Mouse (Mus musculus) T-cell, adult 2 months (primary cell): ENCODE results near the gene Neurl4.
"Not testable (repeated sequence)": the region's sequence is repeated elsewhere in the genome, so short reads cannot be mapped to it uniquely, and the experiment has no call there.

ENCODE experiments used
- DNase-seq: peaks from one replicate; pipeline ENCODE4 v3.0.0; 2022; ENCODE audit warnings: low spot score

The Neurl4 gene

DNA sequence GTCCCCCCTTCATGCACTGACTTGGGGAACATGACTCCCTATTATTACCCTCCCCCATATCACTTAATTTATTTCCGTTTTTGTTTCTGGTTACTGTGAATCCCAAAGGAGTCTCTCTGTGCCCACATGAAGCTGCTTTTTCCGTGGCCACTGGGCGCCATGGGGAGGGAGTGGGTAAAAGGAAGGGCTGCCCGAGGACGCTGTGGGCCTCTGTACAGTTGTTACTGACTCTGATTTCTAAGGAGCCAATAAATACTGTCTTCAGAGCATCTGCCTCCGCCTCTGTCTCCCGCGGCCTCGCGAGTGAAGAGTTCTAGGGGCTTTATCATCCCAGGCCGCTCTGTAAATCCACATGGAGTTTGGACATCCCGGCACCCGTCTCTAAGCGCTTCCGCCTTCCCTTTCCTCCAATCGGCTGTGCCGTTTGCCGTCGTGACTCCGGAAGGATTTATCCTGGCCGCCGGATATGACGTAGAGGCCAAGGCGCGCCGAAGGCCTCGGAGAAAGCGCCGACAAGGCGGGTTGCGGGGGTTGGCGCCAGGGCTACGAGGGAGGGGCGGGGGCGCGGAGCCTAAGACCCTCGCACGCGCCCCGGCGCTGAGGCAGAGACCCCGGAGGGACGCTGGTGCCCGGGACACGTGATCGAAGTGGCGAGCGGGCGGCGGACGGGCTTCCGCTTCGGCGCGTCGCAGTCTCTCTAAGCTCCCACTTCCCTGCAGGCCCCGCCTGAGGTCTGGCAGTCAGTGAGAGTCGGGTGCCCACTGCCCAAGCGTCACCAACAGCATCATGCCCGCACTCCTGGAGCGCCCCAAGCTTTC is 12.9 kb downstream of the Neurl4 start, which contains the start of gene Gps2:
Gene Gps2, plus strand, starts transcription at position 335 of the 818 bp plus-strand sequence.
- peak; percentile 90 for DNase-seq

DNA sequence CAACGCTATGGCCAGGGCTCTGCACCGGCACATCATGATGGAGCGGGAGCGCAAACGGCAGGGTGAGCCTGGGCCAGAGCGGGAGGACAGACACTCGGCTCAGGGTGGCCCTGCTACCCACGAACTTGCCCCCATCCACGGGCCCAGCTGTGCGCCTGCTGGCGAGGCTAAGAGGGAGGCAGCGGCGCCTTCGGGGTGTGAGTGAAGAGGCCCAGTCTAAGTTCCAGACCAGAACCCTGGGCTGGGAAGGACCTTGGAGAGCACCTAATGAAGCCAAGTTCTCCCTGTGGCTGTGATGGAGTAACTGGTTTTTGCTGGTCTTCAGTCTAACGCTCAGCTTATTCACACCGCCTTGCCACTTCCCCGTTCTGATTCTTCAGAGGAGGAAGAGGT is 13.5 kb downstream of the Neurl4 start:
- DNase-seq = no peak

DNA sequence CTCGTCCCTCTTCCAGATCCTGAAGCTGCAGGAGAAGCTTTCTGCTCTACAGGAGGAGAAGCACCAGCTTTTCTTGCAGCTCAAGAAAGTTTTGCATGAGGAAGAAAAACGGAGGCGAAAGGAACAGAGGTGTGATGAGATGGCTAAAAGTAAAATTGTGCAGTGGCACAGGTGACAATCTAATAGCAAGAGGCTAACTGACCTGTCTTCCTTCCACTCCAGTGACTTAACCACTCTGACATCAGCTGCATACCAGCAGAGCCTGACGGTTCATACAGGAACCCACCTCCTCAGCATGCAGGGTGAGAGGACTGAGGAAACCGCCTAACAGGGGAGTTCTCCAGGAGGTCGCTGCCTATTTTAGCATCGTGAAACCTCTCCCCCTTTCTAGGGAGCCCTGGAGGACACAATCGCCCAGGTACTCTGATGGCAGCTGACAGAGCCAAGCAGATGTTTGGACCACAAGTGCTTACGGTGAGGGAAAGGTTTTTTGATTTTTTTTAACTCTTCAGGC is 14.1 kb downstream of the Neurl4 start:
- no peak for DNase-seq

DNA sequence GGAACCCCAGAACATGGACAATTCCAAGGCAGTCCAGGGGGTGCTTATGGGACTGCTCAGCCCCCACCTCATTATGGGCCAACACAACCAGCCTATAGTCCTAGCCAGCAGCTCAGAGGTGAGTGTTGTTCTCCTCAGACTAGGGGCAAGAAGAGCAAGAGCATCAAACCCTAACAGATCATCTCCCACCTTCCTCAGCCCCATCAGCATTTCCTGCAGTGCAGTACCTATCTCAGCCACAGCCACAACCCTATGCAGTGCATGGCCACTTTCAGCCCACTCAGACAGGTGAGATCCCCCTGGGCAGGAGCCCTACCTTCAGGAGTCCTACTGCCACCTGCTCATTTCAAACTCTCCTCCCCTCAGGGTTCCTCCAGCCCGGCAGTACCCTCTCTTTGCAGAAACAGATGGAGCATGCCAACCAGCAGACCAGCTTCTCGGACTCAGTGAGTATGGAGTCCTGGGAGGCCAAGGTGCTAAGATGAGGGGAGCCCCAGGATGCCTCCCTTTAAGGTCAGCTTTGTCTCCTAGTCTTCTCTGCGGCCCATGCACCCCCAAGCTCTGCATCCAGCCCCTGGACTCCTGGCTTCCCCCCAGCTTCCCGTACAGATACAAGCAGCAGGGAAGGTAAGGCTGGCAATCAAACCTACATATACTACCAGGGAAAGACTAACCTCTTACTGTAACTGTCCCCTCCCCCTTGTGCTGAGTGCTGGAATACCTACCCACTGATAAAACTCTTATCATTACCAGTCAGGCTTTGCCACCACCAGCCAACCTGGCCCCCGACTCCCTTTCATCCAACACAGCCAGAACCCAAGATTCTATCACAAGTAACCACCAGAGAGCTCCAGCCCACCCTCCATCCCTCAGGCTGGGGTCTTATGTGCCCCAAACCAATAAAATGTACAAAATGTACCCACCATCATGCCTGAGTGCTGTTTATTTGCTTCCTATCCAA is 15.1 kb downstream of the Neurl4 start:
- peak; percentile 18 for DNase-seq

DNA sequence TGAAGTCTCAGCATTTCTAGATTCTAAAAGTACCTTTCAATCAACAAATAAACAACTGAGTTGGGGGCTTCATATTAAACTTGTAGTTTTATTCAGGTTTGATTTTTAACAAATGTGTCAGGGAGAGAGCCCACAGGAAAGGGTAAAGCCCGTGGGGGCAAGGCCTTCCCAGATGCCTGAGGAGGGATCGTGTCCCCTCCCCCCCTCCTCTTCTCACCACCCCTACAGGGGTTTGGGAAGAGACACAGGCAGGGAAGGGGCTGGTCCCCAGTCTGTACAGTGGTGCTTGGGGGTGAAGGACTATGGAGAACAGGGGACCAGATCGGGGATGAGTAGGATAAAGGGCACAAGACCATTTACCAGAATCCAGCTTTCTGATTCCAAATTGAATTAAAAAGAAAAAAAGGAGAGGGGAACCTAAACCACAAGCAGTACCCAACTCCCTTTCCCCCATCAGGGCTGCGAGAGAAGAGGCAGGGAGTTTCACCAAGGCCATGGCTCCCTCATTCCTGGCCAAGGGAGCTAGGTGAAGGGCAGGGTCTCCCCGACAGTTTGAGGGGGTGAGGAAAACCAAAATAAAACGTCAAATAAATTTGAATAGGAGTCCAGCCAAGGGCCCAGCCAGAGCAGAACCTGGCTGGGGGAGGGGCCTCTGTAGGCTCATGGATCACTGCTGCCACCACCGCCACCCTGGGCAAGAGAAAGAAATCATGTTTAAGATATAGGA is 15.9 kb downstream of the Neurl4 start:
- DNase-seq = not testable (repeated sequence)

DNA sequence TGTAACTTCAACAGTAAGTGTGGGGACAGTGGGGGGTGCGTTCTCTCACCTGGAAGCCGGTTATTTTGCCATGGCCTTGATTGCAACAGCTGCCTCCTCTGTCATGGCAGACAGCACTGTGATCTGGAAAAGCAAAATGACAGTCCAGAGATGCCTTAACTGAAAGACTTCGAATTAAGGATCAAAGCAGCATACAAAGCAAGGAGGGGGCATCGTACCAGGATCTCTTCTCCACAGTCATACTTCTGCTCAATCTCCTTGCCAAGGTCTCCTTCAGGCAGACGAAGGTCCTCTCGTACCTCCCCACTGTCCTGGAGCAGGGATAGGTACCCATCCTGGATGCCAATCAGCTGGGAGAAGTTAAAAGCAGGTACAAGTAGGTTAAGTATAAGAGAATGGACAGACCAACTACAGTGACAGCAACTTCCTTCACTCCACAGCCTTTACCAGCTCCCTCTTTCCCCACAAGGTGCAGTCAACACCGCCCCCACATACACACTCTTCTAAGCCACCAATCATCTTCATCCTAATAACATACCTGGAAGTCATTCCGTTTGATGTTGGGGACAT is 16.6 kb downstream of the Neurl4 start:
- DNase-seq = no peak

DNA sequence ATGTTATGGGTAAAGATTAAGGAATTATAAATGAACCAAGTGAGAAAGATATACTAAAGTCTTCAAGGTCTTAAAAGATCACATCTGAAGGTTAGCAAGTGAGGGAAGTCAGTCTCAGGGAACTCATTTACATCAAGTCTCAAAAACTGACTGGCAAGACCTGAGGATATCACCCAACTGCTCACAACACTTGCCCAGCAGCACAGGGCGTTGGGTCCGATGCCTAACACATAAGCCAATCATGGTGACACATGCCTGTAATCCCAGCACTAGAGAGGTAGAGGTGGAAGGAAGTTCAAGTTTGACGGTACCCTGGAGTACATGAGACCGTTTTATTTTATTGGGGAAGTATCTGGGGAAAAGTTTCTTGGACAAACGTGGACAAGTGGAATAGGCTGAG is 17.2 kb downstream of the Neurl4 start:
- no peak for DNase-seq

DNA sequence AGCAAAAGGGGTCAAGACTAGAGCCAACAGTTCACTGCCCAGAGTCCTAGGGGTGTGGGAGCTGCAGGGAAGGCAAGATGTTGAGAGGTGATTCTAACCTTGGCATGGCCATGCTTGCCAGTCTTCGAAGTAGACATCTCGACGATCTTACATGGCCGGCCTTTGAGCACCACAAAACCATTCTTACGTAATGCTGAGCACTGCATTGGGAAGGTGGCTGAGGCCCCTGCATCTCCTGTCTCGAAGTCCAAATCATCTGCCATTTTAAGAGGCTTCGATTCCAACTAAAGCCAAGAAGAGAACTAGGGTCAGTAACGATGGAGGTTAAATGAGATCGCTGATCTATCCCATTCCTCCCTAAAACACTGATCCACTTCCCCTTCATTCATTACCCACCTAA is 18.2 kb downstream of the Neurl4 start:
- DNase-seq = no peak

DNA sequence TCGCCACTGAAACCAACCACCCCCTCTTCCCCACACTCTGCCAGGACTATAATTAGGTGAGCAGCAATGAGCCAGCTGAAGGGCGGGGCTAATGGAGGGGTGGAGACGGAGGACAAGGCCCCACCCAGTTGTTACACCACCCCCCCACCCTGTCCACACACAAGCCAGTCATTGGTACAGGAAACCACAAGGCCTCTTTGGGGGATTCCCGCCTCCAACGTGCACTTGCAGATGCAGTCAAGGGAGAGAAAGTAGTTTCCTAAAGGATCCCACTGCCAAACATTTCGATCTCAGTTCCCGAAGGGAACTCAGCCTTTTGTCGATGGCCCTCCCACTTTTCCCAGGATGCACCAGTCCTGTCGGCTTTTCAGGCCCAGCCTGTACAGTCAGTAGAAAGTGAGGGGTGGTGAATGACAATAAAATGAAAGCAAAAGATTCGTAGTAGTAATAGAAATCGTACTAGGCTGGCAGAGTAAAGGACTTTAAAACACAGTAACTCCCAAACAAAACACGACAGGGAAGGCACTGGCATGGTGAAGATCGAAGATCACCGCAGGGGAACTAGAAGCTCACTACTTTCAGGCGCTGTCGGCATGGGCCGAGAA is 18.9 kb downstream of the Neurl4 start:
- DNase-seq = peak; percentile 82

DNA sequence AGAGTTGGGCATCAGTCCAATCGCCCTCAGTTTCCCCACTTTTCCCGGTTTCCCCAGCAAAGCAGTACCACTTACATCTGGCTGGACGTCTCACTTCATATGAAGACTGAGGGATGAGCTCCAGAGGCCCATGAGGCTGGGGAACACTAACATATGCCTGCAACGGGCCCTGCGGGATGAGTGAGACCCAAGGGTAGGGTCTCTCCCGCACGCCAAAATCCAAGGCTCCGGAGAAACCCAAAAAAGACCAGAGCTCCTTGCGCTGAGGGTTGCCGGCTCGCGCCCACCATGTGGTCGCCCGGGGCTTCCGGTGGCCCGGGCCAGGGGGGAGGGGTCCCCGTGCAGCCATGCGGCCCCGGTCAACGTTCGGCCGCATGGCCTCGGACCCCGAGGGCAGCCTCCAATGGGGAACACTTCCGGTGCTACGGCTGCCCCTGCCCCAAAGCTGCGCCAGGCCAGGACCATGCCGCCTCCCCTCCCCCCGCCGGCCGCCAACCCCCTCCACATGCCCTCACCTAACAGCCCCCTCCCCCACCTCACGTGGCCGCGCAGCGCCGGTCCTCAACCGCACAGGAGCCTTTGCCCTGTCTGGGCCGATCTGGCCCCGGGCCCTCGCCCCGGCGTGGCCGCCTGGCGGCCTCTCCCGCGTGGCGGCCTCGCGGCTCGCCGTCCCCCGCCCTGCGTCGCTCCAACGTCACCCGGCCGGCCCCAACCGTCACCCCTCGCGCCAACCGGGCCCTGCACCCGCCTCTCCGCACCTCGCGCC is 19.6 kb downstream of the Neurl4 start:
- peak; percentile 15 for DNase-seq

DNA sequence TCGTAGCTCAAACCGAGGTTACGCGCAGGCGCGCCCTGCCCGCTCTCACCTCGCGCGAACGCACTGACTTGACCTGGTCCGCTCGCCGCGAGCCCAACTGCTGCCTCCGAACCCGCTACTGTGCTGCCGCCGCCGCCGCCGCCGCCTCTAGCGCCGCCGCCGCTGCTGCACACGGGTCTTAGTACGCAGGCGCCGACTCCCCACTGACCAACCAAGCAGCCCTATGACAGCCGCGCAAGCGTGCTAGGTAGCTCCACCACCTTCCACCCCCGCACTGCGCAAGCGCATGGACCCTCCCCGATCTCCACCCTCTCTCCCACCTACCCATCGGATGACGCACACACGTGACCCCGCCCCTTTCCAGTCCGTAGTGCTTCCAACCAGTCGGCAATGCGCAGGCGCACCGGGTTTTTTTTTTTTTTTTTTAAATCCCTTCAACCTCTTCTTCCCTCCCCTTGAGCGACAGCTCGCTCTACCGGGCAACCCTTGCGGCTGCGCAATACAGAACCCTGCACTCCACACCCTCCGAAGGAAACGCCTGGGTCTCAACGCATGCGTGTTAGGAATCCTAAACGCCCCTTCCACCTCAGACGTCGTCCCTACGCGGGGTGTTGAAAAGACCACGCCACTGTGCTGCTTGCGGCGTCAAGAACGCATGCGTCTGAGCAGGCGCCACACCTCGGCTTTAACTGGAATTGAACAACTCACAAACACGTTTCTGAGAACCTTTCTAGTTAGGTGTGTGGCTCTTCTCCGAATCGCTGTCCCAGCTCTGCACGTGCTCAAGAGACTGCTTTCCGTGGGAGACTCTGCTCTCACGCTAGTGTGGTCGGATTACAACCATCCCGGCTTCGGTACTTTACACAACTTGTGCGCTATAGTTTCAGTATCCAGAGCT is 20.5 kb downstream of the Neurl4 start, which contains the start of gene Eif5a:
Gene Eif5a, minus strand, starts transcription at position 845 of the 898 bp plus-strand sequence.
- DNase-seq = peak; percentile 100

DNA sequence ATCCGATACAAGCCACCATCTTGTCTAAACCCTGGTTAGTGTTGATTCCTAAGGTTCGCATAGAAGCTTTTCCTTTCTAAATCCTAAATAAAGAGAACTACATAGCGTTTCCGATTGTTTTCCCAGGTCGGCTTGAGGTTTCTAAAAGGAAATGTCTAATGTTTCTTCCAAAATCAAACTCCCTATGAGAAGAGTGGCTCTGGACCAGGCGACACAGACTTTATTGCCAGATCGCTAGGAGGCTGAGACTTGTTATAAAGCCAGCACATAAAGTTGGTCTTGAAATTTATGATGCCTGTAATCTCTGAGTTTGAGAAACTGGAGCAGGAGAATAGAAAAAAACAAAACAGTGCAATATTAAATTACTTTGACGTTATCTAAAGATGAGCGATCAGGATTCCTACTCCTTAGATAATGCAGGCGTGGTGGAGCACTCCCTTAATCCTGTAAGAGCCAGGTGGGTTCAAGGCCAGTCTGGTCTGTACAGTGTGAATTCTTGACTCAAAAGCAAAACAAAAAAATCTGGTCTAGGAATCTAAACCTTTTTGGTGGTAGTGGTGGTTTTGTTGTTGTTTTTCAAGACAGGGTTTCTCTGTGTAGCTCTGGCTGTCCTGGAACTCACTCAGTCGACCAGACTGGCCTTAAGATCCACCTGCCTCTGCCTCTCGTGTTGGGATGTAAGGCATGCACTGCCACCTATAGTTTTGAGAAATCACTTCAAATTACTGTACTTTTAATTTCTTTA is 21.3 kb downstream of the Neurl4 start:
- no peak for DNase-seq

DNA sequence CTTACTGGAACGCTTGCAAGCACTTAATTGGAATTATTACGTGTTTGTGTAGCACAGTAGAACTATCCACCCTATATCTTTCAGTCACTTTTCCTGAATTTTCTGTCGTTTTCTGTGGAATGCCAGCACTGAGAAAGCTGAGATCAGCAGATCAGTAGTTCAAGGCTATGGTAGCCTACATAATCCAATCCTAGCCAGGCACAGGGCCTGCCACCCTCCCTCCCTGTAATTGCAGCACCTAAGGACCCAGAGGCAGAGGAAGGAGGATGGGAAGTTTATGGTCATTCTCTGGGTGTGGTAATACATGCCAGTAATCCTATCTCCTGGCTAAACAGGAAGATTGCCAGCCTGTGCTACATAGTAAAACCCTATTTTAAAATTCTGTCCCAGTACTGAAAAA is 21.9 kb downstream of the Neurl4 start:
- DNase-seq = no peak

DNA sequence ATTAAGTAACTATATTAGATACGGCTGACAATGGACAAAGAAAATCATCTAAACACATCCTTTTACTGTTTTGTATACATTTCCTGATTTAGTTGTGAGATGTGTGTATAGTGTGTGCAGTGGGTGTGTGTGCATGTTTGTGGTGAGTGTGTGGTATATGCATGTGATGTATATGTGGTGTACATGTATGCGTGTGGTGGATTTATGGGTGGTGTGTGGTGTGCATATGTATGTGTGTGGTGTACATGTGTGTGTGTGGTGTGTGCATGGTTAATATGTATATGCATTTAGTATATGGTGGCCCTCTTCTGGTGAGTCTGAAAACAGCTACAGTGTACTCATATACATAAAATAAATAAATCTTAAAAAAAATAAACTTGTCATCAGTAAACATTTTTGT is 26.6 kb downstream of the Neurl4 start:
- no peak for DNase-seq

DNA sequence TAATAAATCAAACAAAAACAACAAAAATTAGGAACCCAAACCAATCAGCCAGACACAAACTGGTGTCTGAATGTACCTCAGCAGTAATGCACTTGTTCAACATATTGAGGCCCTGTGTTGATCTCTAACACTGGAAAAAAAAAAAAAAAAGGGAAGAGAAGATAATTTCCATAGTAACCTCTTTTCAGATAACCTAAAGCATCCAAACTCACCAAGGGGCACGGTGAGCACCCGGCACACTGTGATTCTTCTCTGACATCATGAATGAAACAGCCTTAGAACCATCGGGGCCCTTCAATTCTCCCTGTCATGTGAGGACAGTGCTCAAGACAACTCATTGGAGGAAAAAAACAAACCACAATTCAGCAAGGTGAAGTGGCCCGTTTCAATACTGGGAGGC is 28.8 kb downstream of the Neurl4 start:
- DNase-seq = no peak

DNA sequence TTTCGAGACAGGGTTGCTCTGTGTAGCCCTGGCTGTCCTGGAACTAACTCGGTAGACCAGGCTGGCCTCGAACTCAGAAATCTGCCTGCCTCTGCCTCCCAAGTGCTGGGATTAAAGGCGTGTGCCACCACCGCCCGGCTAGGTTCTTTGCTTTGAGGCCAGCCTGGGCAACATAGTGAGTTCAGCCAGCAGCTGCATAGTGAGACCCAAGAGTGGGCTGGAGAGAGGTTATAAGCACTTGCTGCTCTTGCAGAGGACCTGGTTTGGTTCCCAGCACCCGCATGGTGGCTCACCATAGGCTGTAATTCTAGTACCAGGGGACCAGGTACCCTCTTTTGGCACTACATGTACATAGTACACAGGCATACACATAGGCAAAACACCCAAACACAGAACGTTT is 29.3 kb downstream of the Neurl4 start:
- not testable (repeated sequence) for DNase-seq

DNA sequence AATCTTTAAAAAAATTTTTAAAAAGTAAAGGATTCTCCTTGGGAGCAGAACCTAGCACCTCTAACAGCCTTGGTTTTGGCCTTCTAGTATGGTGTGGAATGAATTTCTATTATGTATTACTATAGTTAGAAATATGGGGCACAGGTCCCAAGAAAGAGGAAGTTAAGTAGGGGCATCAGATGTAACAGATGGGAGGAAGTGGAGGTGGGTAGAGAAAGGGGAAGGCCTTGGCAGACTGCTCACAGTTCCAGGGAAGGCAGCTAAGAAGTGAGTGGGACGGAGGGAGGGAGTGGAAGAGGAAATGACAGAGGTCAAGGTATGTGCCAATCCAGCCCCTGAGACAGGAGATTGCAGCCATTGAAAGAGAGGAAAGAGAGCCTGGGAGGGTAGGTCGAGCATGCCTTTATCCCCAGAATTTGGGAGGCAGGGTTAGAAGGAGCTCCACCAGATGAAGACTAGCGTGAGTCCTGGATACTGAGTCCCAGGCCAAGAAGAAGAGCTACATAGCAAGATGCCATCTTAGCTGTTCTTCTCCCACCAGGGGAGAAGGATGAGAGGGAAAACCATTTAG is 30.2 kb downstream of the Neurl4 start:
- DNase-seq = no peak

DNA sequence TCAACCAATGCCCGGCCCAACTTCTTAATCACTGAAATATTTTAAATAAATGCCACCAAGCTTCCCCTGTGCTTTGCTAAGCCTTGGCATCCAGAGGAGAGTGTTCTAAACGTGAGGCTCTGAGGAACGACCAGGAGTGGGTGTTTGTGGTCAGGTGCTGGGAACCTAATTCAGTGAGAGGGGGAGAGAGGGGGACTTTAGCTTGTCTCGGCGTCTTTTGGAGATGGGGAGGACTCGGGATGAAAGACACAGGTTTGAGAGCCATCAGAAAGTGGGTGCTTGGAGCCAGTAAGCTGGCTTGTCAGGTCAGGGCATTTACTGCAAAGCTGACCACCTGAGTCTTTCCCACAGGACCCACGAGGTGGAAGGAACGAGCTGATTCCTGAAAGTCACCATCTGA is 30.9 kb downstream of the Neurl4 start:
- no peak for DNase-seq
